Mouse (Mus musculus) hindbrain, embryonic 11.5 days (tissue): ENCODE measurements around the gene Plrg1. TPM values are rescaled to one million over a fixed set of nuclear protein-coding genes. Genes with fewer than 3 reads are reported as not detected.

Experiments used
- polyA plus RNA-seq: library from polyadenylated mRNA; unstranded; fragments of >200 nt; fragmentation: Nextera tagmentation; extraction: Ambion mirVana; gene quantifications from 2 replicates; pipeline ENCODE4 v1.2.1, GENCODE M21; 2014

Gene Plrg1
- polyA plus RNA-seq, 1 experiment from 2014 or later = 133 TPM

Other genes with a start within 250 kb of the Plrg1 start
- 3.2 and 3.9 TPM in 2 replicates for gene Rbm46, start 179.0 kb upstream of the Plrg1 start, polyA plus RNA-seq
- 0.03 TPM in 1 of 2 replicates, not detected in the other for gene Lrat, start 151.5 kb upstream of the Plrg1 start, polyA plus RNA-seq
- not detected in 2 replicates for gene Fgg, start 47.8 kb upstream of the Plrg1 start, polyA plus RNA-seq
- 0.14 TPM in 1 of 2 replicates, not detected in the other for gene Fga, start 29.4 kb upstream of the Plrg1 start, polyA plus RNA-seq
- gene Fgb, start 5.7 kb upstream of the Plrg1 start, polyA plus RNA-seq = 0.11 TPM in 1 of 2 replicates, not detected in the other
- gene Dchs2, start 72.4 kb downstream of the Plrg1 start, polyA plus RNA-seq = 1.2 and 1.6 TPM in 2 replicates